Mouse (Mus musculus): ENCODE data around the gene Tmem269. TPM values are rescaled to one million over a fixed set of nuclear protein-coding genes. Genes with fewer than 3 reads are reported as not detected.

Gene Tmem269
- polyA plus RNA-seq, 1 experiment: 0.09 TPM

DNA sequence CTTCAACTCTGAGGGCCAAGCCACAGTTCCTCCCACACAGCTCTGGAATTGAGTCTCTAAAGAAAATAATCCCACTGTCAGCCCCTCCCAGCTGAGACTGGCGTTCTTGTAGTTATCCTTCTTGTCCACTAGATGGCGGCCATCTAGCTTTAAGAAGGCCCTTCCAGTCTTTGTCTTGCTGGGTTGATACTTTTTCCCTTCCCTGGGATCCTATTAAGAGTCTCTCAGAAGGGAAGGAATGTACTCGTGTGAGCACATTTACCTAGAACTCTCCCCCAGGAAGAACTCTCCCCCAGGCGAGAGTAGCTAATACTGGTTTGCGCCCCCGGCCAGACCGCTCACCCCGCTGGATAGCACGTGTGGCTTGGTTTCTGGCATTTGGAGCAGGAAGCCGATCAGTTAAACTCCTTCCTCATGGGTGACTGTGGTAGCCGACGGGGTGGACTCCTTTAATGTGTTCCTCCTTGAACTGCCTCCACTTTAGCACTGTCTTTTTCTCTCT lies 21.2 kb upstream of the Tmem269 start:
- DNase-seq (ENCODE audit: low read depth, low spot score): no peak
- 26% methylated on average over 12 of the region's 12 CpGs for WGBS

DNA sequence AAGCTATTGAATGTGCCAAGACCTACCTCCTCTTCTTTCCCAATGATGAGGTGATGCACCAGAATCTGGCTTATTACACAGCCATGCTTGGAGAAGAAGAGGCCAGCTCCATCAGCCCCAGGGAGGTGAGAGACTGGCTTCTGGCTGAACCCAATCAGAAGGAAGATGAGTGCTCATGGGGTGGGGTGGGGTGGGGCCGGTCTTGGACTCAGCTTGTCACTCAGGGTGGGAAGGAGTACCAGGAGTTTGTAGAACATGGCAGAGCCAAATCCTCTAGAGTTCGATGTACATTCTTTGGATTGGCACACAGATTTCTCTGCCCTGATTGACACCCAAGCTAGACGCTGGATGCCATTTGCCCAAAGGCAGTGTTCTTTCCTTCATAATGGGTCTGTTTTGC lies 20.6 kb upstream of the Tmem269 start:
- WGBS: 59% methylated on average over 3 of the region's 3 CpGs

DNA sequence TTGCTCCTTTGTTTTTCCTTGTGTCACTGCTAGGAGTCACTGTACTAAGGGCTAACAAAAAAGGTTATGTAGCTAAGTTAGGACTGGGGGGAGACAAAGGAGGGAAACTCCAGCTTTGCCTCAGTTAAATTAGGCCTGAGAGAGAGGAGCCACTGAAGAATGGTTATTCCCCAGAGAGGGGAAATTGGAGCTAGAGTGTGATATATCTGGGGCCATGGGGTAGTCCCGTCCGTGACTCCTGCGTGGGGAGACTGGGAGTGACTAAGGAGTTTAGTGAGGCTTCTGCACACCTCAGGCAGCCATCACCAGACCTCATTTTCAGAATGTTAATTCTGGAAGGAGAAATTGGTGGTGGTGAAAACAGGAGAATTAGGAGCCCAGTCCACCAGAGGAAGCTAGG lies 16.3 kb upstream of the Tmem269 start:
- 79% methylated on average over 3 of the region's 3 CpGs for WGBS
- DNase-seq (ENCODE audit: low read depth, low spot score): no peak

More for the DNA sequence above, 20.6 kb upstream of the Tmem269 start:
- no peak for DNase-seq (ENCODE audit: low read depth, low spot score)

DNA sequence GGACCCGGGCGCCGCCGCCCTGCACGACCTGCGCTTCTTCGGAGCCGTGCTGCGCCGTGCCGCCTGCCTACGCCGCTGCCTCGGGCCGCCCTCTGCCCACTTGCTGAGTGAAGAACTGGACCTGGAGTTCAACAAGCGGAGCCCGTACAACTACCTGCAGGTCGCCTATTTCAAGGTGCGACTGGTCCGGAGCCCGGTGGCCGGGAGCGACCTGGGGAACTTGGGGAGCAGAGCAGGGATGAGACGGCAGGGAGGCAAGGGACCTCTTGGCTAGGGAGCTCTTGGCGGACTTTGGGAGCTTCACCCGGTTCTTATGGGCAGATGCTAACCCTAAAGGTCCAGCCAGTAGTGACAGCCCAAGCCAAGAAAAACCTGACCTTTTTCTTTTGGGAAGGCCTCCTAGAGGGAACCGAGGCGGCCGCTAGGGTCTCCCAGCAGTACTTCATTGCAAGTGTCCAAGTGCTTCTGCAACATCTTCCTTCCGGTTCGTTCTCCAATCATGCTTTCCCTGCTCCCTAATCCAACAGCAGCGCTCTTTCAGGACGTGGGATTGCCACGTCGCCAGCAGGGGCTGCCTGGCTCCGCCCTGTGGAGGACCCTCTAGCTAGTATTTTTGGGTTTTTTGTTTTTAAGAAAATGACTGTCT lies 15.4 kb upstream of the Tmem269 start:
- no peak for DNase-seq (ENCODE audit: low read depth, low spot score)
- 2% methylated on average over 36 of the region's 36 CpGs for WGBS

DNA sequence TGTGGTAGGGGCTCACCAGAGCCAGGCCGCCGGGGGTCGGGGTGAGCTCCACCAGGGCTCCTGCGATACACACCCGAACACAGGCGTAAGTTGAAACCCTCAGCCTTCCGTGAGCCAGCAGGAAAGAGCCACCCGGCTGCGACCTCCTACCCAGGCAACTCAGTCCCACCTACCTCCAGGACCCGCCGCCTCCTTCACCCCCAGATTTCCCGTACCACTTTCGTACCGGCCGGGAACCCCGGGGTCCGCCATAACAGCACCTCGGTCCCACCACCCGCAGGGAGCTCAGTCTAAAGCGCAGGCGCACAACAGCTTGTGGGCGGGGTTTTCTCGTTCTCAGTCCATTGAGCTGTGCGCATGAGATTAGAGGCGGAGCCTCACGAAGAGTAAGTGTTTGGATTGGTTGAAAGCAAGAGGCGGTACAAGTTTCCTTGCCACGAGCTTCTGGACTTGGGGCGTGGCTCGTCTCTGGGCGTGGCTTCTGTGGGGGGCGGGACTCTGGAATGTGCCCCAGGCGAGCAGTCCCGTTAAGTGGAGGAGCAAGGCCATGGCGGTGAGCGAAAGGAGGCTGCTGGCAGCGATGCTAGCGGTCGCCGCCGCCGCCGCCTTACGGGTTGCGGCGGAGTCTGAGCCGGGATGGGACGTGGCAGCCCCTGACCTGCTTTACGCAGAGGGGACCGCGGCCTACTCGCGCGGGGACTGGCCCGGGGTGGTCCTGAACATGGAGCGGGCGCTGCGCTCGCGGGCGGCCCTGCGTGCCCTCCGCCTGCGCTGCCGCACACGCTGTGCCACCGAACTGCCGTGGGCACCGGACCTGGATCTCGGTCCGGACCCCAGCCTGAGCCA lies 14.6 kb upstream of the Tmem269 start, which contains the start of the genes AU022252 and P3h1:
TSS of gene AU022252 (minus strand) at position 303 of the 846 bp plus-strand sequence.
TSS of gene P3h1 (plus strand) at position 506 of the 846 bp plus-strand sequence.
- whole genome bisulfite sequencing: under 1% methylated on average over 71 of the region's 71 CpGs
- peak; percentile 99 for DNase-seq (ENCODE audit: low read depth, low spot score)

DNA sequence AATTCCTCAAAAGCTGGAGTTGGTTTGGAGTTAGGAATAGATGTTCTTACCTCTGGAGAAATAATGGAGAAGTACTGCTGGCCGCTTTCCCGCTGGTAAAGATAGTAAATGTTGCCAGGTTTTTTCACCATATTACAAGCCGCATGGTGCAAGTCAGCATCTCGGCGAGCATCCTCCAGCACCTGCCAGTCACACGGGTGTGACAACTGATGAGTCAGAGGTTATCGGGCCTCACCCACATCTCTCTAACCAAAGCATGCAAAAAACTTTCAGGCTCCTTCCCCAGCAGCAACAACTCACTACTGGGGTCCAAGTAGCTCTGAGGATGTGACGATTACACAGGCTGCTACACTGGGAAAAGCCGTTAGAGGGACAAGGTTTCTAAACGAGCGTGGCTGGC lies 8.7 kb upstream of the Tmem269 start:
- WGBS: 78% methylated on average over 11 of the region's 11 CpGs

DNA sequence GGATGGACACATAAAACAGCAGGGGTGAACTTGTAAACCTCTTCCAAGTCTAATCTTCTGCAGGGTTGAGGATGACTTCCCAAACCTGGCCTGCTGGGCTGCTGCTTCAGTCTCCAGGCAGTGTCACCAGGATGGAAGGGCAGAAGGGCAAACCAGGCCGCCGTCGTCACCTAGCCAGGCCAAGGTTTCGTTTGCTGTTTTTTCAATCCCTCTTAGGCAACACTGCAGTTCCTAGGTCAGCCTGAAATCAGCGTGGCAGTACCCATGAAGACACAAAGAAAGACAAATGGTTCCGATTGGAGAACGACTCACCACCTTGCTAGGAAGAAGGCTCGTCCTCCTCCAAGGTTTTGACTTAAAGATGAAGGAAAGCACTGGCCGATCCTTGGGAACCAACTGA lies 7.7 kb upstream of the Tmem269 start:
- no peak for DNase-seq (ENCODE audit: low read depth, low spot score)
- 93% methylated on average over 9 of the region's 9 CpGs for WGBS

More for the DNA sequence above, 8.7 kb upstream of the Tmem269 start:
- DNase-seq (ENCODE audit: low read depth, low spot score): no peak

DNA sequence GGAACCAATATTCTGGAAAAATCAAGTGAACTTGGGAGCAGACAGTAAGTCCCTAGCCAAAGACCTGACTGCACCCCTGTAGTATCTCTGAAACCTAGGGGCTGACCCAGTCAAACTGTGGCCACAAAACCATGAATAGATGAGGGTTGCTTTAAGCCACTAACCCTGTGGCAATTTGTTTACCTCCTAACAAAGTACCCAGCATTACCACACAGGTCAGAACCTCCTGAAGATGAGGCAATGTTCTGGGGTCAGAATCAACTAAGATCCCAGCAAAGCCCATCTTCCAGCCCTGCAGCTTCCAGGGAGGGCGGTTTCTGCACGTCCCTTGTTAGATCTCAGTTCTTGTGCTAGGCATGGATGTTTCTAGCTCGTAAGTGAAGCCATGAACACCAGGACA lies 6.5 kb upstream of the Tmem269 start:
- no peak for DNase-seq (ENCODE audit: low read depth, low spot score)
- WGBS: 94% methylated on average over 3 of the region's 3 CpGs

DNA sequence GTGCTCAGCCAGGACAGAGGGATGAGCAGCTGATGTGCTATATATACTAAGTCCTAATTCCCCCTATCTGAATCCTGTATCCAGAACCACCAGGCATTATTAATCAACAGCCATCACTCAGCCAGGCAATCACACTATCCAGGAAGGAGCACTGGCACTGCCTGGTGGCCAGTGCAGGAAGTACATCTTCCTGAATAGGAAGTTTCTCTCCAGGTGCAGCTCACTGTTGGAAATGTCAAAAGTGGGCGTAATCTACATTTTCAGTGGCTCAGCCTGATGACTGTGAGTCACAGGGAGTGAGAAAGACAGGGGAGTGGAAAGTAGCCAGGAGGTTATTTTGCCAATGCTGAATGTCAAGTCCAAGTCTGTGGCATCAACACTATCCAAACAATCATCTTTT lies 5.7 kb upstream of the Tmem269 start:
- WGBS: 62% methylated on average over 1 of the region's 1 CpGs
- DNase-seq (ENCODE audit: low read depth, low spot score): no peak

DNA sequence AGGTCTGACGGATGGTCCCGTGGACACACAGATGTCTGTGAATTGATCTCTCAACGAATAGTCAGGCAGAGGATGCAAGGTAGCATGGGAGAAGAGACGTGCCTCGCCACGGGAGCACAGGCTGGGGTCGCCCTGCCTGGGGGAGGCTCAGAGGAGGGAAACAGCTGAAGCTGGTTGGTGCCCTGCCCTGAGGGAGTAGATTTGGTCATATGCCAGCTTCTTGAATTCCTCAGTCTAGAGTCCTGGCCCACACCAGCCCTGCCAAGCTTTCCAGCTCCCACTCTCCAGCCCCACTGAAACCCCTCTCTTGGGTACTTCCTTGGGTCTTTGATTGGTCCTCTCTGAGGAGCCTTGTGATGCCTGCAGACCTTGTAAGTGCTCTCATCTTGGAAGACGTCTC lies 1.4 kb downstream of the Tmem269 start:
- no peak for DNase-seq (ENCODE audit: low read depth, low spot score)
- 61% methylated on average over 8 of the region's 8 CpGs for WGBS

DNA sequence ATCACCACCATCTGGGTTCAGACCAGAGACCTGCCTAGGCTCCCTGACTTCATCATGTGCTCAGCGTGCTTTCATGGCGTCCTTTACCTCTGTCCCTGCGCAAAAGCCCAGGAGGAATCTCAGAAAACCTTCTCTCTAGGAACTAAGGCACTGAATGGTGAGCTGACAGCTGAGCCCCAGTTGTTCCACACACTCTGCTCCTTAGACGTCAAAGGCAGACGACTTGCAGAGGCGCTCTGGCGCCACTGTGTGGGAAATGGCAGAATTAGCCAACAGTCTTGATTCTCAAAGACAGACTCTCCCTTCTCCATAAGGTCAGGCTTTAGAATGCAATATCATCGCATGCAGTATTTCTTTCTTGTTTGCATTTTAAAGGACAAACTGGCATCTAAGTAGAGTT lies 13.3 kb downstream of the Tmem269 start:
- WGBS: 19% methylated on average over 8 of the region's 8 CpGs

DNA sequence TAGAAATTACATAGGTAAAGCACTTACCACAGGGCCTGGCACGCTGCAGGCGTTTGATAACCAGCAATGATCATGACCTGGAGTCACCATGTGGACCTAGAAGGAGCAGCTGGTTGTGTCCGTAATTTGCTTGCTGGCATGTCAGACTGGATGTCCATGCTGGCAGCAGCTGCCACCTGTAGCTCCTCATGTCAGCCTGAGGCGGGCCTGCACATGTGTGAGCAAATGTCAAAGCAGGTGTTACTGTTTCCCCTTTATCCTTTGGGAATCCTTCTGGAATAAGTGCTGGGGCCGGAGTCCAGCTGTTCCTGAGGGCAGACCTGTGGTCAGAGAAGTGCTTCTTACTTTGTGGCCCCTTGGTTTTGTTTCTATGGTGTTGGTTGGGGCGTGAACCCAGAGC lies 19.9 kb downstream of the Tmem269 start:
- 83% methylated on average over 6 of the region's 6 CpGs for WGBS
- DNase-seq (ENCODE audit: low read depth, low spot score): no peak

More for the DNA sequence above, 13.3 kb downstream of the Tmem269 start:
- DNase-seq (ENCODE audit: low read depth, low spot score): no peak

DNA sequence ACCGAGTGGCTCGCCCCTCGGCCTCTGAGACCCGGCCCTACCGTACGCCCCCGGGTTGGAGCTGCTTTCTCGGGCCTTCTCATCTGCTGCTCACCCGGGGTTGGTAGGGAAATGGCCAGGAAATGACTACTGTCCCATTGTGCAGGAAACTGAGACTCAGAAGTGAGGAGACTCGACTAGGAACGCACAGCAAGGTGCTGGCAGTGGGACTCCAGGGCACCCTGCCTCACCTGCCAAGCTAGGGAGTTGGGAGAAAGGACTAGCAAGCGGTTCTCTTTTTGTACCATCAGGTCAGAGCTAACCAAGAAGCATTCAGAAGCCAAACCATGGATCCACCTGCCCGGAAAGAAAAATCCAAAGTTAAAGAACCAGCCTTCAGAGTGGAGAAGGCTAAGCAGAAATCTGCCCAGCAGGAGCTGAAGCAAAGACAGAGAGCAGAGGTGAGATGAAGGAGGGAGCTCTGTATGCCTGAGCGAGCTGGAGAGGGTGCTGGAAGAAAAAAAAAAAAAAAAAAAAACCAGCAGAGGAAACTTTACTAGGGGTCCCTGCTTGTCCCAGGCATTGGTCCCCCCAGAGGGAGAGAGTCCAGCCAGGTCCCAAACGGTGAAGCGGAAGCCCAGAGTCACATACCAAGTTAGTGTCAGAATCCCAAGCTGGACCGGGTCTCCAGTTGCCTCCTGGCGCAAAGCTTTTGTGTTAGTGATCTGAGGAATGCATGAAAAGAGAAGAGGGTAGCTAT lies 22.3 kb downstream of the Tmem269 start:
- no peak for DNase-seq (ENCODE audit: low read depth, low spot score)
- 15% methylated on average over 18 of the region's 18 CpGs for WGBS

DNA sequence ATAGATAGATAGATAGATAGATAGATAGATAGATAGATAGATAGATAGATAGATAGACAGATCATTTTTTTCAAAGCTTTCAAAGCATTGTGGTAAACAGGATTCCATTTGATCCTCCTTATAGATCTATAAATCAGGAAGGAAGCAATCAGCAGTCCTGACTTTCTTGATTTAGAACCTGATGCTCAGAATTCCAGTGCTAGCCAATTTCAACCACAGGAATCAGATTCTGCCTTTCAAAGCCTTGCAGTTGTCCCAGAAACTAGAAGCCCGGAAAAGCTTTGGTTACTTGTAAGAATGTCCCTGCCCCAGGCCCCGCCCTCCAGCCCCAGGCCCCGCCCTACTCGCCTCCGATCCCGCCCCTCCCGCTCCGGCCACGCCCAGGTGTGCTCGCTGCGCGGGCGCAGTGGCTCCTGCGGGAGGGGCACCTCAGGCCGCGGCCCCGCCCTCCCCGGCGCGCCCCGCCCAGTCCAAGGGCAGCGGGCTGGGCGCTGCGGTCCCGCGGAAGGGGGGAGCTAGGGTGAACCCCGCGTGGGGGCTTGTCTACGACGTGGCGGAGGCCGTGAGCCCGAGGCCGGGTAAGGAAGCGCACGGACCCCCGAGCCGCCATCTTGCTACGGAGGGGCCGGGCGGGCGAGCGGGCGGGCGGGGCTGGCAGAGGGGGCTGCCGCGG lies 23.0 kb downstream of the Tmem269 start, which contains the start of gene Svbp:
TSS of gene Svbp (plus strand) at position 398 of the 673 bp plus-strand sequence.
- 2% methylated on average over 42 of the region's 47 CpGs for WGBS
- DNase-seq (ENCODE audit: low read depth, low spot score): peak; percentile 57

DNA sequence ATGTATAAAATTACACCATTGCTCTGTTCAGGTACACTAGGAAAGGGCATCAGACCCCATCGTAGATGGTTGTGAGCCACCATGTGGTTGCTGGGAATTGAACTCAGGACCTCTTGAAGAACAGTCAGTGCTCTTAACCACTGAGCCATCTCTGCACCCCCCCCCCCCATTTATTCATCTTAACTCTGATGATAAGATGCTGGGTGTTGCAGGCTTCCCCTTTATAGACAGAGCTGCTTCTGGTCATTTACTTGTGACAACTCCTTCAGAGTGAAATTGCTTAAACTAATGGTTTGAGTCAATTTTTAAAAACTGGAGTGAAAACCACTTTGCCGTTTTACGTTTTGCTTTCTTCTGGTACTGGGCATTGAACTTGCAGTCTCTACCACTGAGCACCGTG lies 25.3 kb downstream of the Tmem269 start:
- DNase-seq (ENCODE audit: low read depth, low spot score): no peak
- 89% methylated on average over 4 of the region's 4 CpGs for WGBS

DNA sequence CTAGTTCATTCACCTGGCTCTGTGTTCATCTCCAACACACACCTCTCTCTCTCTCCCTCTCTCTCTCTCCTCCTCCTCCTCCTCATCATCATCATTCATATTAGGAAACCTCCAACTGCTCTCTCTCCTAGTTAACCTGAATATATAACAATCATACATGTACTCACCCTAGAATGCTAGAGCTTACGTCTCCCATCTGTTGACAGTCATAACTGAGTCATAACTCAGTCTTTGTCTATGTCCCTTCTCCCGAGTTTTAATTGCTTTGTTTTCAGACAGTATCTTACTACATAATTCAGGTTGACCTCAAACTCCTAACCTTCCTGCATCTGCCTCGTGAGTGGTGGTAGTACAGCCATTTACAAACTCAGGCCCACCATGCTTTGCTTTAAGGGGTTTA lies 26.7 kb downstream of the Tmem269 start:
- 25% methylated on average over 3 of the region's 3 CpGs for WGBS
- no peak for DNase-seq (ENCODE audit: low read depth, low spot score)

DNA sequence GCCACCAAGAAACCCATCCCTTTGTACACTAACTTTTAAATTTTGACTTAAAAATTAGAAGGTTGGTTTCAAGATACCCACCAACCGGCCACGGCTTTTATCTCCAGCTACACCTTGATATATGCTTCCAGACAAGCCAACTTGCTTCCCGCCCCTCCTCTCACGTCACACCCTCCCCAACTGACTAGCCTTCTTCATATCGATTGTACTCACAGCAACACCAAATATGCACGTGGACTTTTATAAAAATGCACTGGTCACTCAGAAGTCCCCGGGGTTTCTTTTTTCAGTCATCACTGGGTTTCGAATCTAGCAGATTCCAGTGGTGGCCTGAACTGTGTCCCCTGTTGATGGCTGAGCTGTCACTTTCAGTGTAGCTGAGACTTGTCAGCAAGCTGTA lies 27.4 kb downstream of the Tmem269 start:
- no peak for DNase-seq (ENCODE audit: low read depth, low spot score)
- WGBS: 72% methylated on average over 8 of the region's 8 CpGs

DNA sequence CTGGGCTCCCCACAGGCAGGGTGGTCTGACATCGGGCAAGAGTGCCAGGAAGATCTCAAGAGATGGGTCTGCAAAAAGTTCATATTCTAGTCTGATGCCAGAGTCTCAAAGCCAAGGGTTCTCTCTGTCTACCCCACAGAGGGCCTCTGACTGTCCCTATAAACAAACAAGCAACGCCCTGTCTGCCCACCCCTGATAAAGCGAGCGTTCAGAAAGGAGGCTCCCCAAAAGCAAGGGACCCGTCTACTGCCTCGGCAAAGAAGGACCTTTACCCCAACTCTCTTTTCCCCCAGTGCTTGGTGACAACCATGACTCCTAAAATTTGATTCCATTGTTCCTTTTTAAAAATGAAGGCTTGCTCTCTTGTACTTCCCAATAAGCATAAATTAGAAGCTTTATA lies 28.2 kb downstream of the Tmem269 start, which contains the start of gene Ermap:
TSS of gene Ermap (minus strand) at position 148 of the 400 bp plus-strand sequence.
- no peak for DNase-seq (ENCODE audit: low read depth, low spot score)
- 63% methylated on average over 6 of the region's 6 CpGs for WGBS

DNA sequence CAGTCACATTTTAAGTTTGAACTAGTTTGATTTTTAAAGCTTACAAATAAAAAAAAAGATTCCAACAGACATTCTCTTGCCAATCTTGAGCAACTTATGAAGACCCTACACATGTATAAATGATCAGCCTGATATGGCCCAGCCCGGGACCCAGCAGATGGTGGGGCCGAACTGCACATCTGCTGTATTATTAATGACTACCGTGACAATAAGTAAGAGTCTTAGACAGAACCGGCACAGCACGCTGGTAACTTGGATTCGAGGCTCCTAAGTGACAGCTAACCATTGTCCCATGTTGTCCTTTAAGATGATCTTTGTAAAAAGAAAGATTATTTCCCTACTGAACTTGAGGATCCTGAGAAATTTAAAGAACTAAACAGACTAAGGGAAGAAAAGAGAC lies 28.6 kb downstream of the Tmem269 start:
- no peak for DNase-seq (ENCODE audit: low read depth, low spot score)
- 87% methylated on average over 6 of the region's 6 CpGs for WGBS
